Mouse (Mus musculus) thymus, adult 2 months (tissue): ENCODE data around the gene Grb7. TPM values are rescaled to one million over a fixed set of nuclear protein-coding genes. Genes with fewer than 3 reads are reported as not detected.

Experiments used
- DNase-seq: peaks from one replicate; pipeline ENCODE4 v3.0.0; 2021
- H3K27ac ChIP-seq: fragments of 200-500 bp; 2 replicates; pipeline ENCODE4 v1.5.1; 2012; ENCODE audit warnings: low read length, control low read depth; ENCODE audit not compliant: control insufficient read depth, insufficient read depth
- H3K27me3 ChIP-seq: fragments of 200-500 bp; 2 replicates; pipeline ENCODE4 v1.6.1; 2012; ENCODE audit warnings: mild to moderate bottlenecking, low read length, moderate library complexity, mixed read lengths; ENCODE audit not compliant: control insufficient read depth, insufficient read depth
- H3K36me3 ChIP-seq: fragments of 200-500 bp; 2 replicates; pipeline ENCODE4 v1.6.1; 2012; ENCODE audit warnings: mild to moderate bottlenecking, low read length, moderate library complexity; ENCODE audit not compliant: control insufficient read depth, insufficient read depth
- H3K4me1 ChIP-seq: fragments of 200-500 bp; replicated peaks from 2 replicates; pipeline ENCODE4 v1.6.1; 2012; ENCODE audit warnings: low read length; ENCODE audit not compliant: control insufficient read depth, insufficient read depth
- H3K4me3 ChIP-seq: fragments of 200-500 bp; 2 replicates; pipeline ENCODE4 v1.5.1; 2012; ENCODE audit warnings: mild to moderate bottlenecking, low read length, control low read depth, moderate library complexity; ENCODE audit not compliant: control insufficient read depth, insufficient read depth
- CTCF ChIP-seq: fragments of 200-500 bp; IDR thresholded peaks from 2 replicates; pipeline ENCODE4 v1.5.1; 2012; ENCODE audit warnings: mild to moderate bottlenecking, control low read depth, low read length, moderate library complexity, borderline replicate concordance; ENCODE audit not compliant: control insufficient read depth, poor library complexity, insufficient read depth; ENCODE audit errors: extremely low read depth
- POLR2A ChIP-seq: fragments of 200-500 bp; IDR thresholded peaks from 2 replicates; pipeline ENCODE4 v1.6.1; 2012; ENCODE audit warnings: mild to moderate bottlenecking, low read length, control low read depth, moderate library complexity; ENCODE audit not compliant: control insufficient read depth, poor library complexity, insufficient read depth; ENCODE audit errors: extremely low read depth
- WGBS: fragments of 180-500 bp; shearing (Covaris S2); methylation state at CpG from one replicate; pipeline ENCODE4 v1.1.7; 2018; 5-methylcytosine and 5-hydroxymethylcytosine counted together
- polyA plus RNA-seq: library from polyadenylated mRNA; depleted of rRNA; stranded (reverse); fragments of >200 nt; gene quantifications from 2 replicates; pipeline ENCODE4 v1.2.3, GENCODE M21; 2012

The Grb7 gene
- polyA plus RNA-seq, 1 experiment = 6.8 TPM

GRCm38 (mm10) chr11:98476434-98476807 lies 30.2 kb downstream of the Grb7 start:
- Histone ChIP-seq H3K4me1 (peaks cover 41% of the 10 kb centered on the region), H3K27me3 (no peaks in the 10 kb centered on the region), H3K4me3 (no peak overlapping the region), H3K27ac (peak overlapping the region; percentile 85; the same call in 1 of the 2 replicates), H3K36me3 (peaks cover 11% of the 10 kb centered on the region; the same call in 1 of the 2 replicates)
- TF ChIP-seq CTCF (no peak), POLR2A (no peak)
- DNase-seq = no peak
- 66% methylated on average over 4 of the region's 4 CpGs for WGBS

GRCm38 (mm10) chr11:98477011-98477701 lies 31.0 kb downstream of the Grb7 start:
- Histone ChIP-seq H3K36me3 (peaks cover 13% of the 10 kb centered on the region), H3K4me1 (peaks cover 40% of the 10 kb centered on the region), H3K27ac (peak overlapping the region; percentile 85), H3K27me3 (no peaks in the 10 kb centered on the region), H3K4me3 (peak overlapping the region; percentile 37)
- WGBS = 43% methylated on average over 14 of the region's 14 CpGs
- DNase-seq = no peak
- TF ChIP-seq POLR2A = no peak
- TF ChIP-seq CTCF = no peak

GRCm38 (mm10) chr11:98479026-98479939 lies 33.1 kb downstream of the Grb7 start:
- Histone ChIP-seq H3K4me1 (peaks cover 35% of the 10 kb centered on the region), H3K27me3 (no peaks in the 10 kb centered on the region), H3K36me3 (peaks cover 22% of the 10 kb centered on the region), H3K27ac (peak overlapping the region; percentile 81), H3K4me3 (no peak overlapping the region)
- 55% methylated on average over 13 of the region's 13 CpGs for WGBS
- no peak for TF ChIP-seq CTCF
- TF ChIP-seq POLR2A = no peak
- no peak for DNase-seq

- WGBS = 89% methylated on average over 12 of the region's 12 CpGs
- Histone ChIP-seq H3K36me3 (peaks cover 25% of the 10 kb centered on the region), H3K27me3 (no peaks in the 10 kb centered on the region), H3K27ac (peak overlapping the region; percentile 67), H3K4me3 (no peak overlapping the region), H3K4me1 (peaks cover 35% of the 10 kb centered on the region)
- no peak for TF ChIP-seq POLR2A
- no peak for TF ChIP-seq CTCF
- DNase-seq = no peak
Observed at GRCm38 (mm10) chr11:98479940-98480497, 33.8 kb downstream of the Grb7 start.

- TF ChIP-seq POLR2A (no peak), CTCF (no peak)
- Histone ChIP-seq H3K4me1 (peaks cover 39% of the 10 kb centered on the region), H3K36me3 (peaks cover 37% of the 10 kb centered on the region), H3K4me3 (no peak overlapping the region), H3K27ac (no peak overlapping the region), H3K27me3 (no peaks in the 10 kb centered on the region)
- 75% methylated on average over 6 of the region's 6 CpGs for WGBS
- no peak for DNase-seq
Observed at GRCm38 (mm10) chr11:98481231-98481630, 35.0 kb downstream of the Grb7 start.

- H3K4me3 ChIP-seq = no peak overlapping the region
- no peak overlapping the region for H3K27ac ChIP-seq
- peaks cover 39% of the 10 kb centered on the region for H3K36me3 ChIP-seq
- no peak for DNase-seq
- H3K4me1 ChIP-seq = peaks cover 36% of the 10 kb centered on the region
- H3K27me3 ChIP-seq = no peaks in the 10 kb centered on the region
- 81% methylated on average over 10 of the region's 10 CpGs for WGBS
- no peak for TF ChIP-seq CTCF
- TF ChIP-seq POLR2A = no peak
Observed at GRCm38 (mm10) chr11:98482067-98482466, 35.9 kb downstream of the Grb7 start.
